Comparison of ENCODE assay signal across 10 mouse cellular contexts in genomic region chr19:4719351-4719764, GRCm38 (mm10). TPM values are rescaled to one million over a fixed set of nuclear protein-coding genes. Genes with fewer than 3 reads are reported as not detected.
DNase-seq lines count a peak whose midpoint lies in the region.
"Had no signal": no experiment of that assay in that cellular context is flagged by ENCODE, and none has a peak within 500 bp of the region (broad histone marks: within the 10 kb centered on the region; RNA-seq: fewer than 3 reads in every experiment).

No protein-coding gene starts in this region.

- DNase-seq in adrenal gland, postnatal 10 days, result peak; percentile 7
- DNase-seq in adrenal gland, adult 18-20 months (ENCODE audit: low spot score in 2 of 2), result no peak
- peak; percentile 77 for DNase-seq in Muller cell, postnatal 12 days (ENCODE audit: inconsistent ontology term)
- DNase-seq in kidney, adult 8-10 months, result peak; percentile 38 to 78
- peak; percentile 81 to 90 for DNase-seq in lung, adult 18-20 months
- no peak for DNase-seq in testis, postnatal 14 days (ENCODE audit: low spot score)
- no peak for DNase-seq in testis, postnatal 10 days (ENCODE audit: low spot score)
- no peak for DNase-seq in right cerebral cortex, postnatal 36 days (ENCODE audit: low spot score in 2 of 2)
- DNase-seq: cerebellum, adult 8-10 months; gastrocnemius, postnatal 36 days had no signal

RNA-seq across cellular contexts. Expression of gene Sptbn2, which starts 8.4 kb away (rescaled TPM):
- 1 to 10 TPM; 4.7 to 7.3 TPM for total RNA-seq in adrenal gland, postnatal 10 days (2021)
- total RNA-seq in adrenal gland, adult 18-20 months (2021), result 1 to 10 TPM in 1 of 2 experiments, under 1 TPM in 1; 0.58 to 1.3 TPM

RNA-seq across cellular contexts. Expression of gene Gm960, which starts 20.9 kb away (rescaled TPM):
- under 1 TPM in 1 of 2 experiments, not detected in 1; 0.97 TPM for total RNA-seq in adrenal gland, postnatal 10 days (2021)
- total RNA-seq in adrenal gland, adult 18-20 months (2021), result not detected

RNA-seq across cellular contexts. Expression of gene Rbm4b, which starts 36.9 kb away (rescaled TPM):
- 10 to 100 TPM; 11.2 to 13.1 TPM for total RNA-seq in adrenal gland, postnatal 10 days (2021)
- total RNA-seq in adrenal gland, adult 18-20 months (2021), result 10 to 100 TPM; 18.4 to 18.8 TPM

Comparison
In these comparisons a context has a peak if more than half of its experiments do, and no peak if none do; other contexts are left out.
1. DNase-seq: peak in adrenal gland, postnatal 10 days (single experiment), Muller cell, postnatal 12 days (single experiment), kidney, adult 8-10 months (2 of 2) and lung, adult 18-20 months (2 of 2); none in adrenal gland, adult 18-20 months (0 of 2), testis, postnatal 14 days (single experiment), testis, postnatal 10 days (single experiment) and right cerebral cortex, postnatal 36 days (0 of 2).